Mouse (Mus musculus): ENCODE measurements at regions not wholly inside any gene's neighbourhood (a gene's known extent, or its start where the extent isn't known, plus 50 kb on each side); places are given as distances from the start of the nearest gene placed in this dataset.

- in situ Hi-C loops (cut with MboI, MseI): no loop called here
Observed at GRCm38 (mm10) chr2:61105169-61105568, 142.2 kb upstream of the Rbms1 start.

DNA sequence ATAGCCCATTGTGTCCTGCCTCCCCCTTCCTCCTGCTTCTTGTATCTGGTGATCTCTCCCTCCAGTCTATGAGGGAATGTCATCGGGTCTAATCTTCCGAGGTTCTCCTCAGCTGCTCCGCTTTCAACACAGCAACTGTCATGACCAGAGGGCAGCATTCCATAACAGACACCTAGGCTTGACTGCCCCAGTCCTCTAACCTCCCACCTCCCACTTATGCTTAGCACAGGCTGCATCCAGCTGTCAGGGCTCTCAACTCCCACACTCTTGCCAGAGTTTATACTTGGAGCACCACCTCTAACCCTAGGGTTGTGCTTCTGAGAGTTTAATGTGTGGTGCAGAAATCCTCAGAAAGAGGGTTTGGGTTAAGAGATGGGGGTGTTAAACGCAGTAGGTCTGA lies 137.9 kb upstream of the Rbms1 start:
- in situ Hi-C loops (cut with MboI, MseI): no loop called here

- in situ Hi-C loops (cut with MboI, MseI): no loop called here
Observed at GRCm38 (mm10) chr2:61088501-61088900, 125.5 kb upstream of the Rbms1 start.

- in situ Hi-C loops (cut with MboI, MseI): no loop called here
Observed at GRCm38 (mm10) chr2:61084835-61085234, 121.8 kb upstream of the Rbms1 start.

GRCm38 (mm10) chr2:61083100-61083499 lies 120.1 kb upstream of the Rbms1 start:
- in situ Hi-C loops (cut with MboI, MseI): no loop called here

DNA sequence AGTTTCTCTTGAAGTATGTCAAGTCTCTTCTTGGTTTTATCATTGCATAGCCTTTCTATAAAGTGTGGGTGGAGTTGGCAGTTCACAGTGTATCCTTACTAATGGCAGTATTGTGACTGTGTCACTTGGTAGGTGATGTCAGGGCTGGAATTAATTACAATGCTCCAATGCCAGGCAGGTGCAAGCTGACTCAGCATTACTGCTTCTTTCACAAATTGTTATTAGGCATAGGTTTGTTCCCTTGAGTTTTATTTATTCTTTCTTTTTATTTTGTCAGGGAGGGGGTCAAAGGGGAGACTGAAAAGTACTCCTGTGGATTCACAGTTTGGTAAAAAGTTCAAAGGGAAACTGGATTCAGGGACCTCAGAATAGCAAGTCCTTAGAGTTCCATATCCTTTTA lies 119.6 kb upstream of the Rbms1 start:
- in situ Hi-C loops (cut with MboI, MseI): no loop called here

DNA sequence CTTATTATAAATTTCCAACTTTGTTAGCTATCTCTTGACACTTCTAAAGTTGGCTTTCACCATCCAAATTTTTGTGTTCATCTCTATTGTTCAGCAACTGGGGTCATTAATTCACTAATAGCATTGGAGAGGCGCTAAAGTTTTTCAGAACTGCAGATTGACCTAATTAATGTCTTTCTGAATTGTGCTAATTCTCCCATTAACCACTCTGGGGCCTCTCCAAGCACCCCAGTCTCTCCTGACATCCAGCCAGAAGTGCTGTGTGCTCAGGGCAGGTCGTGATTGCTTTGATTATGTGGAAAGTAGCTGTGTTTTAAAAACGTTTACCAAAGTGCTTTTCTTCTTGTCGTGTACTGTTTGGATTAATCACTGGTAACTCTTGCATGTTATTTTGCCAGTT lies 117.0 kb upstream of the Rbms1 start:
- in situ Hi-C loops (cut with MboI, MseI): no loop called here

- in situ Hi-C loops (cut with MboI, MseI): no loop called here
Observed at GRCm38 (mm10) chr2:61071025-61071424, 108.0 kb upstream of the Rbms1 start.

GRCm38 (mm10) chr2:61067877-61068276 lies 104.9 kb upstream of the Rbms1 start:
- in situ Hi-C loops (cut with MboI, MseI): no loop called here

DNA sequence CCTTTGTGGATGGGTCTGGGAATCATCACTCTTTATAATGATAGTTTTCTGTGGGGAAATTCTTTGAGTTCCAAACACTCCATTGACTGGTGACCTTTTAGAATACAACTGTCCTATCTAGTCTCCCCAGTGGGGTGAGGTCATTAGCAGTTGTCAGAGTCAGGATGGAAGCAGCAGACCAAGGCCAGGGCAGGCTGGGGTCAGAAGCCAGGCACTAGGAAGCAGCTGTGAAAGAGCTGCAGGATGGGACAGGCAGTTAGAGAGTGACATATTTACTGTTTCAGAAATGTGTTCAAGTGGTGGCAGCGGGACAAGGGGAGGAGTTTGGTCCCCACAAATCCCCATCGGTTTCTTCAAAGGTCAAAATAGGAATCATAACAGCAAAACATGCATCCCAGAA lies 99.1 kb upstream of the Rbms1 start:
- in situ Hi-C loops (cut with MboI, MseI): no loop called here

GRCm38 (mm10) chr2:61060906-61061305 lies 97.9 kb upstream of the Rbms1 start:
- in situ Hi-C loops (cut with MboI, MseI): no loop called here

DNA sequence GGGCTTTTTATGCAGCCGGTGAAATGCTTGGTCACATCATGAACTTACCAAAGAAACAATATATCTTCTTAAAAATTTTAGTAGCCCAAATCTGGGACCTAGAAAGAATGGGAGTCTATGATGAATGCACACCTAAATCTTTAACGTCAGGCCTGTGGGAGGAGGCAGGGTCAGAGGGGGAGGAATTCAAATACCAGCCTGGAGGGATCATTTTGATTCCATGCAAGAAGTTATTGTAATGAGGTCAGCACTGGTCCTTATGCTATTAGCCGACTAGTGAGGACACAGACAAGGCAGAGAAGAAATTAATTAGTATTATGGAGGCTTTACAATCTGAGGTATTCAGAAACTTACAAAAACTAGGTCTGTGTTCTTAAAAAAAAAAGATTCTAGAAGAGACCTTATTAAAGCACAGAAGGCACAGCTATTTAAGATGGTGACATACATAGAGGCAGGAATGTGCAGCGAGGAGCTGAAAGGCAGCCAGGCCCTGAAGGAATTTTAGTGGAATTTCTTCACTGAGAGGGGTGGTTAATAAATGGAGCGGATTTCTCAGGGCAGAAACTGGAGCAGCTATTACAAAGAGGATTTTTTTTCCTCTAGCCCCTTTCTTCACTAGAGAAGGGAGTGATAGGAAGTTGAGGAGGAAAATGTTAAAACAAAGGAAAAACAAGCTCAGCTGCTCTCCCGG lies 95.7 kb upstream of the Rbms1 start:
- in situ Hi-C loops (cut with MboI, MseI): no loop called here

GRCm38 (mm10) chr2:61052296-61052695 lies 89.3 kb upstream of the Rbms1 start:
- in situ Hi-C loops (cut with MboI, MseI): no loop called here

GRCm38 (mm10) chr2:61051808-61052207 lies 88.8 kb upstream of the Rbms1 start:
- in situ Hi-C loops (cut with MboI, MseI): no loop called here

DNA sequence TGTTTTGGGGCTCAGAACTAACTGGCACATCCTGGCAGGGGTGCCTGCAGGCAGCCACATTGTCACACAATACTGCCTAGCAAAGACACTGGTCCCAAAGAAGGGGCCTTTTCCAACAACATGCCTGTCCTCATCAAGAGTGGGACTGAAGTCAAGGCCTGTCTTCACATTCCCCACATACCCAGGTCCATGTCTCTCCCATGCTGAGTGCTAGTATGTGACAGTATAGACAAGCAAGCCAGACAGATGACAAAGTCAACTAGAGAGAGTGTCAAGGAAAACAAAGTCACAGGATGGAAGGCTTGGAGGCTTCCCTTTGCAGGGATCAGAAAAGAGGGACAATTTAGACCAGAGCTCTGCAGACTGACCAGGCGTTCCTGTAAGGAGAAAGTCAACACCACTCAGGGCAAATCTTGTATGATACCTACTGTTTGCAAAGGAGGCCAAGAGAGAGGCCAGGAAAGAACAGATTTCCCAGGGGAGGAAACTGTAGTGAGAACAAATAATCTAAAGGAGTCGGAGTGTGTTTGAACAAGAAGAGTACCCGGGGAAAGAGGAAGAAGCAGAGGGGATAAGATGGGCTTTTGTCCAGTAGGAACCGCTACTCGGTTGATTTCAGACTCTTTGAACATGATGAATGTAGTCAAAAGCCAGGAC lies 83.2 kb upstream of the Rbms1 start:
- in situ Hi-C loops (cut with MboI, MseI): no loop called here

DNA sequence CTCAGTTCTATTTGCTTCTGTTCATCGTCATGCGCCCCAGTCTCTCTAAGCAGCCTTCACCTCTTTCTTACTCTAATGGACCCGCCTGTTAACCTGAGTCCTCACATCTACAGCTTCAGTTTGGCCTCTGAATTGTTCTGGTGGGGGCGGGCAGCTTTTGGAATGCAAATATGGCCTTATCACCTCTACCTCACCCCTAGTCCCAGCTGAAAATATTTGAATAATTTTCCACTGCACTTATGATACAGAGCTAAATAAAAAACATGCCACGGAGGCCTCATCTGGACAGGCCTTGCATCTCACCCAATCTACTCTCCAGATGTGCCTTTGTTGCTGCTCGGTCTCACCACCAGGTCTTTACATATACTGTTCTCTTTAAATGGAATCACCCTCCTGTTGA lies 82.5 kb upstream of the Rbms1 start:
- in situ Hi-C loops (cut with MboI, MseI): no loop called here

- in situ Hi-C loops (cut with MboI, MseI): no loop called here
Observed at GRCm38 (mm10) chr2:61032920-61033319, 69.9 kb upstream of the Rbms1 start.

- in situ Hi-C loops (cut with MboI, MseI): no loop called here
Observed at GRCm38 (mm10) chr2:61029706-61030105, 66.7 kb upstream of the Rbms1 start.

DNA sequence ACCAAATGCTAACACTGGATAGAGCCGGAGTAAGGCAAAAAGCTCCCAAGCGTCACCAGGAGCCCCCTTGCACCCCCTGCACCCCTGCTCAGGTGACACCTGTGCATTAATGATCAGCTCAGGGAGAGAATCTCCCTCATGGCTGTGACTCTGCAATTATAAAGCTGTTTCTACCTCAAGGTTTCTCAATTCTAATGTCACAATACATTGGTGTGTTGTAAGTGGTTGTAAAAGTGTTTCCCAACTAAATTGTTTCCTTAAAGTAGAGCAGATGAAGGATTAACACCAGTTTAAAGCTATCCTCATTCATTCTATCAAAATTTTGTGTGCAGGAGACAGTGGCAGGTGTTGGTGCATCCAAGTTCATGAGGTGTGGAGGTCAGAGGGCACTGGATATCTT lies 65.6 kb upstream of the Rbms1 start:
- in situ Hi-C loops (cut with MboI, MseI): no loop called here

GRCm38 (mm10) chr2:61027686-61028085 lies 64.7 kb upstream of the Rbms1 start:
- in situ Hi-C loops (cut with MboI, MseI): no loop called here

DNA sequence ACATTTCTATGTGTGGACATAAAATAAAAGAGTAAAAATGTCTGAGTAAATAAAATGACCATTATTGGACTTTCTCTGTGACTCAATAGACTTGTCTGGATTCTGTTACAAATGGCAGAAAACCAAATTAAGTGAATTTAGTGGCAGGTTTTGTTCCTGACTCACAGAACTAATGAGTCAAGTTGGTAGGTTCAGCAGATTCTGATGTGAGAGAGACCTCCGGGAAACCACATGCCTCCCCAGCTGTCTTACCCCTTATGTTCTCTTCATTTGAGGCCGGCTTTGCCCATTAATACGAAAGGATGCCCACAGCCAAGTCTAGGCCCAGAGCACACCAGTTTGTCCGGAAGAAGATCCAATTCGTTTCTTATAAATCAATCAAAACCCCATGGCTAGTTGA lies 59.4 kb upstream of the Rbms1 start:
- in situ Hi-C loops (cut with MboI, MseI): no loop called here

- in situ Hi-C loops (cut with MboI, MseI): no loop called here
Observed at GRCm38 (mm10) chr2:61020791-61021190, 57.8 kb upstream of the Rbms1 start.

- in situ Hi-C loops (cut with MboI, MseI): no loop called here
Observed at GRCm38 (mm10) chr2:61013006-61013405, 50.0 kb upstream of the Rbms1 start.
